In genomic region chr8:126945730-126946163, GRCm38 (mm10) we compare ENCODE assay signal across 7 mouse cellular contexts. TPM values are rescaled to one million over a fixed set of nuclear protein-coding genes. Genes with fewer than 3 reads are reported as not detected.
A peak's percentile ranks its signal among the peaks of the same experiment; 100 is the strongest.
DNase-seq lines count a peak whose midpoint lies in the region; ATAC-seq and TF ChIP-seq lines count a peak whose summit lies in the region.

Tomm20 (minus strand) TSS chr8:126945844.

- intact Hi-C loops in left cerebral cortex, postnatal 4 days (cut with DNase I) = no loop called here

- H3K27me3 ChIP-seq in intestine, postnatal 0 days (replicated peaks; ENCODE audit: control insufficient read depth, insufficient read depth, low read length) = no peaks in the 10 kb centered on the region
- H3K27me3 ChIP-seq in midbrain, embryonic 12.5 days = no peaks in the 10 kb centered on the region
- no peaks in the 10 kb centered on the region for H3K27me3 ChIP-seq in small intestine, adult 2 months (ENCODE audit: control insufficient read depth, insufficient read depth, low read length)

- peak; percentile 96 for ATAC-seq in intestine, postnatal 0 days
- peak; percentile 93 for ATAC-seq in midbrain, embryonic 12.5 days (ENCODE audit: low FRiP score, low read depth)

- peak within 1 kb of the TSS; percentile 92 for H3K9ac ChIP-seq in intestine, postnatal 0 days (ENCODE audit: low read depth, low read length)
- peak within 1 kb of the TSS; percentile 89 for H3K9ac ChIP-seq in midbrain, embryonic 12.5 days (replicated peaks)

- H3K4me3 ChIP-seq in intestine, postnatal 0 days (ENCODE audit: low read depth, low read length) = peak within 1 kb of the TSS; percentile 78
- peak within 1 kb of the TSS; percentile 89 for H3K4me3 ChIP-seq in midbrain, embryonic 12.5 days
- peak within 1 kb of the TSS; percentile 86 for H3K4me3 ChIP-seq in small intestine, adult 2 months (ENCODE audit: low read depth, low read length)

- peak; percentile 97 for DNase-seq in adrenal gland, adult 8-10 months
- DNase-seq in embryo, embryonic 9.5 days (ENCODE audit: extremely low spot score) = peak; percentile 97
- no peak for DNase-seq in gonadal fat pad, adult 2 months (ENCODE audit: low read depth)
- DNase-seq in left cerebral cortex, postnatal 4 days = peak; percentile 98

- peaks cover 22% of the 10 kb centered on the region for H3K36me3 ChIP-seq in intestine, postnatal 0 days (ENCODE audit: control insufficient read depth, insufficient read depth)
- peaks cover 23% of the 10 kb centered on the region for H3K36me3 ChIP-seq in midbrain, embryonic 12.5 days
- peaks cover 13% of the 10 kb centered on the region for H3K36me3 ChIP-seq in small intestine, adult 2 months (ENCODE audit: control insufficient read depth, insufficient read depth, low read length)

- peak within 1 kb of the TSS; percentile 96 for H3K27ac ChIP-seq in intestine, postnatal 0 days (ENCODE audit: low read depth, low read length)
- H3K27ac ChIP-seq in midbrain, embryonic 12.5 days (replicated peaks) = peak within 1 kb of the TSS; percentile 86
- H3K27ac ChIP-seq in small intestine, adult 2 months (ENCODE audit: insufficient read depth, low read depth, low read length) = peak within 1 kb of the TSS; percentile 60

- WGBS in intestine, postnatal 0 days = under 1% methylated on average over 48 of the region's 48 CpGs
- under 1% methylated on average over 48 of the region's 48 CpGs for WGBS in midbrain, embryonic 12.5 days
- WGBS in small intestine, adult 2 months = under 1% methylated on average over 48 of the region's 48 CpGs

- H3K9me3 ChIP-seq in intestine, postnatal 0 days (ENCODE audit: control insufficient read depth) = no peaks in the 10 kb centered on the region
- H3K9me3 ChIP-seq in midbrain, embryonic 12.5 days = no peaks in the 10 kb centered on the region

- TF ChIP-seq POLR2A in small intestine, adult 2 months (IDR thresholded peaks at IDR 0.05; ENCODE audit: low read depth, low read length) = no peak

- H3K4me1 ChIP-seq in intestine, postnatal 0 days (replicated peaks; ENCODE audit: control insufficient read depth, insufficient read depth, low read length) = no peaks in the 10 kb centered on the region
- peaks cover 18% of the 10 kb centered on the region for H3K4me1 ChIP-seq in midbrain, embryonic 12.5 days
- peaks cover 9% of the 10 kb centered on the region; the same call in 1 of the 2 replicates for H3K4me1 ChIP-seq in small intestine, adult 2 months (ENCODE audit: control insufficient read depth, insufficient read depth, insufficient read length, low read length)

- peak within 1 kb of the TSS; percentile 79 for H3K4me2 ChIP-seq in intestine, postnatal 0 days (replicated peaks; ENCODE audit: low read depth)
- H3K4me2 ChIP-seq in midbrain, embryonic 12.5 days (replicated peaks) = peak within 1 kb of the TSS; percentile 88

- no peak for TF ChIP-seq CTCF in intestine, postnatal 0 days (IDR thresholded peaks at IDR 0.05; ENCODE audit: low read depth)
- no peak for TF ChIP-seq CTCF in small intestine, adult 2 months (IDR thresholded peaks at IDR 0.05; ENCODE audit: extremely low read depth, insufficient read length, insufficient replicate concordance, low read depth, low read length)

RNA-seq across cellular contexts. Expression of gene Tomm20, which starts in this region (rescaled TPM):
- 100 to 1,000 TPM; 133 to 185 (median 152) TPM for total RNA-seq in adrenal gland, adult 8-10 months (2022)
- polyA plus RNA-seq in gonadal fat pad, adult 2 months (2012; rRNA removed) = 71.1 and 139 TPM in 2 replicates
- polyA plus RNA-seq in intestine, postnatal 0 days (2015; fragmentation: Nextera tagmentation; extraction: Ambion mirVana) = 278 and 296 TPM in 2 replicates
- total RNA-seq in left cerebral cortex, postnatal 4 days (2021) = 100 to 1,000 TPM; 134 to 136 TPM
- 175 and 193 TPM in 2 replicates for polyA plus RNA-seq in midbrain, embryonic 12.5 days (2016; fragmentation: Nextera tagmentation; extraction: Ambion mirVana)
- polyA plus RNA-seq in small intestine, adult 2 months (2012; rRNA removed) = 117 and 450 TPM in 2 replicates
